Mouse (Mus musculus) thymus, postnatal 36 days (tissue): ENCODE measurements at regions not wholly inside any gene's neighbourhood (a gene's known extent, or its start where the extent isn't known, plus 50 kb on each side); places are given as distances from the start of the nearest gene placed in this dataset.

Source experiments
- DNase-seq, 2 experiments: peaks; one replicate each; pipeline ENCODE4 v3.0.0; 2022; ENCODE audit warnings: mixed read lengths in 2 of 2

- no peak for DNase-seq
Observed at GRCm38 (mm10) chr6:33117877-33118276, 57.8 kb upstream of the Chchd3 start.

- DNase-seq: no peak
Observed at GRCm38 (mm10) chr6:33120581-33120980, 60.5 kb upstream of the Chchd3 start.

GRCm38 (mm10) chr6:33126574-33126973 lies 66.5 kb upstream of the Chchd3 start:
- peak; percentile 73 to 77 for DNase-seq

GRCm38 (mm10) chr6:33136906-33137305 lies 76.8 kb upstream of the Chchd3 start:
- no peak for DNase-seq

GRCm38 (mm10) chr6:33137823-33138222 lies 77.8 kb upstream of the Chchd3 start:
- no peak for DNase-seq

- no peak for DNase-seq
Observed at GRCm38 (mm10) chr6:33166479-33166878, 82.4 kb upstream of the Exoc4 start.

GRCm38 (mm10) chr6:33173606-33174005 lies 75.3 kb upstream of the Exoc4 start:
- DNase-seq: no peak

- peak in 1 of 2 experiments; percentile 5 for DNase-seq
Observed at GRCm38 (mm10) chr6:33174616-33175015, 74.3 kb upstream of the Exoc4 start.

- DNase-seq: no peak
Observed at GRCm38 (mm10) chr6:33189521-33190246, 59.2 kb upstream of the Exoc4 start.

- DNase-seq: no peak
Observed at GRCm38 (mm10) chr6:33193823-33194222, 55.1 kb upstream of the Exoc4 start.
